Mouse (Mus musculus) stomach, embryonic 14.5 days (tissue): ENCODE measurements around the gene Cdh22. TPM values are rescaled to one million over a fixed set of nuclear protein-coding genes. Genes with fewer than 3 reads are reported as not detected.

Experiments used
- ATAC-seq: fragments of 200-750 bp; cut with Nextera tagmentation; 2 replicates; pipeline ENCODE4 v1.8.0; 2017; ENCODE audit warnings: low read depth, moderate TSS enrichment; ENCODE audit not compliant: insufficient number of reproducible peaks, insufficient read depth, low FRiP score
- H3K27ac ChIP-seq: fragments of 300-500 bp; sonication (generic); 2 replicates; pipeline ENCODE4 v1.5.1; 2014; ENCODE audit warnings: mild to moderate bottlenecking, low read length, moderate library complexity, mixed read lengths
- H3K27me3 ChIP-seq: fragments of 300-500 bp; sonication (generic); 2 replicates; pipeline ENCODE4 v1.6.1; 2014; ENCODE audit warnings: low read length, control low read depth, mixed read lengths; ENCODE audit not compliant: control insufficient read depth, insufficient read depth
- H3K36me3 ChIP-seq: fragments of 300-500 bp; sonication (generic); 2 replicates; pipeline ENCODE4 v1.6.1; 2014; ENCODE audit warnings: mild to moderate bottlenecking, control low read depth, low read length, moderate library complexity, mixed read lengths; ENCODE audit not compliant: control insufficient read depth, insufficient read depth
- H3K4me1 ChIP-seq: fragments of 300-500 bp; sonication (generic); 2 replicates; pipeline ENCODE4 v1.6.1; 2014; ENCODE audit warnings: low read length, control low read depth, mixed read lengths; ENCODE audit not compliant: control insufficient read depth, insufficient read depth
- H3K4me2 ChIP-seq: fragments of 300-500 bp; sonication (generic); replicated peaks from 2 replicates; pipeline ENCODE4 v1.6.1; 2014; ENCODE audit warnings: low read depth, low read length, control low read depth
- H3K4me3 ChIP-seq: fragments of 300-500 bp; sonication (generic); 2 replicates; pipeline ENCODE4 v1.5.1; 2014; ENCODE audit warnings: low read depth, low read length, control low read depth
- H3K9ac ChIP-seq: fragments of 300-500 bp; sonication (generic); replicated peaks from 2 replicates; pipeline ENCODE4 v1.6.1; 2014; ENCODE audit warnings: low read depth, mild to moderate bottlenecking, control low read depth, low read length, moderate library complexity, mixed read lengths
- H3K9me3 ChIP-seq: fragments of 300-500 bp; sonication (generic); 2 replicates; pipeline ENCODE4 v1.6.1; 2016; ENCODE audit warnings: low read depth, low read length, control low read depth; ENCODE audit not compliant: control insufficient read depth
- WGBS: fragments of 180-500 bp; shearing (Covaris S2); extraction: QIAGEN DNeasy Blood & Tissue Kit; methylation state at CpG from one replicate; pipeline ENCODE4 v1.1.7; 2014; 5-methylcytosine and 5-hydroxymethylcytosine counted together
- polyA plus RNA-seq: library from polyadenylated mRNA; unstranded; fragments of >200 nt; fragmentation: Nextera tagmentation; extraction: Ambion mirVana; gene quantifications from 2 replicates; pipeline ENCODE4 v1.2.1, GENCODE M21; 2014

Cdh22 gene
- polyA plus RNA-seq, 1 experiment from 2014 or later: 0.27 TPM

DNA sequence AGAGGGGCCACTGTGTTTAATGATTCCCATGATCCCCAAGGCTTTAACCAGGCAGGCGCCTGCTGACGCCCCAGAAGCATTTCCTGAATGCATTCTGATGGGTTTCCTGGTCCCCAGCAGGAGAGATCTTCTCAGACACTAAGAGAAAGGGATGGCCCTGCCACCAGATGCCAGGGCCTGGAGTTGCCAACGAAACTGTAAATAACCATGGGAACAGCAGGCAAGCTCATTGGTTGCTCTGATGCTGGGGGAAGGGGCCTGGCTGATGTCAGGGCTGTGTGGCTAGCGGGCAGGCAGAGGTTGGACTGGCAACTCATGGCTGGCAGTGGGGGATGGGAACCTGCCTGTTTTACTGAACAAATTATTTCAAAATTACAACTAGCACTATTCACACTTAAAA, 38.9 kb upstream of the Cdh22 start:
- Histone ChIP-seq H3K4me1 (no peaks in the 10 kb centered on the region), H3K4me2 (no peak overlapping the region), H3K36me3 (peaks cover 14% of the 10 kb centered on the region; the same call in 1 of the 2 replicates), H3K27me3 (no peaks in the 10 kb centered on the region), H3K4me3 (no peak overlapping the region), H3K27ac (no peak overlapping the region), H3K9ac (no peak overlapping the region), H3K9me3 (no peaks in the 10 kb centered on the region)
- no peak for ATAC-seq
- 40% methylated on average over 4 of the region's 4 CpGs for WGBS

DNA sequence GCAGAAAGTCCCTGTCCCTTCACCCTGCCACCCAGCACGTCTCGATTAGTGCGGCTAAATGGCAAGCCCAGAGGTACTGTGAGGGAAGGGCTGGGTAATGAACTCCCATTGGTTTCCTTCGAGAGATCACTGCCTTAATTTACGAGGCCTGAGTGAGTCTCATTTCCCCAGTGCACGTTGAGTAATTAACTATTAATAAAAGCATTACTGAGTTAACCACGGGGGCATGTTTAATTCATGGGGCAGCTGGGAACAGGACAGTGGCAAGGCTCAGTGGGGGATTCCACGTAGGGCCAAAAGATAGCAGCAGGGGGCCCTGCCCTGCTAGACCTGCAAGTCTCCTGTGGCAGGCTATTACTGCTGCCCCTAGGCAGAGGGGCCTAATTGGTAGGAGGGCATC, 36.7 kb upstream of the Cdh22 start:
- no peak overlapping the region for H3K27ac ChIP-seq
- no peak overlapping the region for H3K9ac ChIP-seq
- peaks cover 3% of the 10 kb centered on the region; the same call in 1 of the 2 replicates for H3K27me3 ChIP-seq
- no peaks in the 10 kb centered on the region for H3K36me3 ChIP-seq
- no peaks in the 10 kb centered on the region for H3K9me3 ChIP-seq
- H3K4me2 ChIP-seq: no peak overlapping the region
- no peaks in the 10 kb centered on the region for H3K4me1 ChIP-seq
- H3K4me3 ChIP-seq: no peak overlapping the region
- 22% methylated on average over 8 of the region's 8 CpGs for WGBS
- ATAC-seq: no peak

DNA sequence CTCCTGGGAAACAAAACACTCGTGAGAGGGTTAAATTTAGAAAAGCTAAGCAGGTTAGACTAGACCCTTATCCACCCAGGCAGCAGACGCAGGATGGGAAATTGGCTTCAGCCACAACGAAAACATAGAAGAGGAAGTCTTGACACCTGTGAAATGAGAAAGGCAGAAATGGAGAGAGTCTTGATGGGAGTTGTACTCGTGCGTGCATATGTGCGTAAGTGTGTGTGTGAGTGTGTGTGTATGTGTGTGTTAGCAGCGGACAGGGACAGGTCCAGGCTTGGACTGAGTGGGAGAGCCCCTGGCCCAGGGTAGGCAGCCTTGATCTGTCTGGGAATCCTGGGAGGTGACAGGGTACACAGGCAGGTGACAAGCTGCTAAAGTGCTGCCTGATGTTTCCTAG, 36.2 kb upstream of the Cdh22 start:
- Histone ChIP-seq H3K36me3 (no peaks in the 10 kb centered on the region), H3K4me2 (no peak overlapping the region), H3K4me3 (no peak overlapping the region), H3K9me3 (no peaks in the 10 kb centered on the region), H3K4me1 (no peaks in the 10 kb centered on the region), H3K27ac (no peak overlapping the region), H3K9ac (no peak overlapping the region), H3K27me3 (peaks cover 5% of the 10 kb centered on the region; the same call in 1 of the 2 replicates)
- WGBS: 43% methylated on average over 7 of the region's 7 CpGs
- no peak for ATAC-seq

DNA sequence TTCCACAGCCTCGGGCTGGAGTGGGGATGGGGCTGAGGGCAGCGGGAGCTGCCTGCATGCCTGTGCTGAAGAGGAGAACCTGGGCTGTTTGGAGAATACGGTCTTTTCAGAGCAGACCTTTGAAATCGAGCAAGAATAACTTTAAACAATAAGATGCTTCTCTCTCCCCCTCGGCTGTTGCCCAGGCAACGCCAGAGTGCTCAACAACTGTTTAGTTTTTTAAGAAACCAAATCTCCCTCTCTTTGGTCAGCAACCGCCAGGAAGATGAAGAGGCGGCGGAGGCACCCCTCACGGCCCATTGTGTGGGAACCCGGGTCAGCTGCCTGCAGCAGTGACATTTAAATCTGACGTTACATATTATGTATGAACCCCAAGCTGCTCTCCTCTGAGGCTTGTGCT, 32.1 kb upstream of the Cdh22 start:
- H3K4me2 ChIP-seq: no peak overlapping the region
- ATAC-seq: no peak
- WGBS: 13% methylated on average over 12 of the region's 12 CpGs
- no peaks in the 10 kb centered on the region for H3K9me3 ChIP-seq
- H3K36me3 ChIP-seq: no peaks in the 10 kb centered on the region
- H3K4me1 ChIP-seq: no peaks in the 10 kb centered on the region
- no peak overlapping the region for H3K4me3 ChIP-seq
- H3K9ac ChIP-seq: no peak overlapping the region
- H3K27ac ChIP-seq: no peak overlapping the region
- peaks cover 5% of the 10 kb centered on the region; the same call in 1 of the 2 replicates for H3K27me3 ChIP-seq

DNA sequence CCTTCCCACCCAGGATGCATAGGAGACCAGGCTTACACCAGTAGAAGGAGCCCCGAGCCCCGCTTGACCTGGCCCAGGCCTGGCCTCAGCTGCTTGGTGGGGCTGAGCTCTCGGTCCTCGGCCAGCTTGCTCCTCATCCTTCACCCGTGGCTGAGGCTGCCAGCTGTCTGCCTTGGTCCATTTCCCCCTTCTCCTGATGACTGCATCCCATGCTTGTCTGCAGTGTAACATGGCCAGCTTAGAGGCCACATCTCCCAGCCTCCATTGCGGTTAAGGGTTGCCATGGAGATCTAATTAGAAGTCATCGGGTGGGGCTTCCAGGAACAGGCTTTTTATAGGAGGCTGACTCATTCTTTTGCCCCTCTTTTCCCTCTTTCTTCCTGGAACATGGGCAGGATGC, 29.2 kb upstream of the Cdh22 start:
- H3K4me2 ChIP-seq: no peak overlapping the region
- H3K4me3 ChIP-seq: no peak overlapping the region
- H3K9ac ChIP-seq: no peak overlapping the region
- no peak overlapping the region for H3K27ac ChIP-seq
- H3K4me1 ChIP-seq: no peaks in the 10 kb centered on the region
- no peaks in the 10 kb centered on the region for H3K36me3 ChIP-seq
- no peak for ATAC-seq
- H3K27me3 ChIP-seq: peaks cover 5% of the 10 kb centered on the region; the same call in 1 of the 2 replicates
- no peaks in the 10 kb centered on the region for H3K9me3 ChIP-seq
- 65% methylated on average over 7 of the region's 7 CpGs for WGBS

DNA sequence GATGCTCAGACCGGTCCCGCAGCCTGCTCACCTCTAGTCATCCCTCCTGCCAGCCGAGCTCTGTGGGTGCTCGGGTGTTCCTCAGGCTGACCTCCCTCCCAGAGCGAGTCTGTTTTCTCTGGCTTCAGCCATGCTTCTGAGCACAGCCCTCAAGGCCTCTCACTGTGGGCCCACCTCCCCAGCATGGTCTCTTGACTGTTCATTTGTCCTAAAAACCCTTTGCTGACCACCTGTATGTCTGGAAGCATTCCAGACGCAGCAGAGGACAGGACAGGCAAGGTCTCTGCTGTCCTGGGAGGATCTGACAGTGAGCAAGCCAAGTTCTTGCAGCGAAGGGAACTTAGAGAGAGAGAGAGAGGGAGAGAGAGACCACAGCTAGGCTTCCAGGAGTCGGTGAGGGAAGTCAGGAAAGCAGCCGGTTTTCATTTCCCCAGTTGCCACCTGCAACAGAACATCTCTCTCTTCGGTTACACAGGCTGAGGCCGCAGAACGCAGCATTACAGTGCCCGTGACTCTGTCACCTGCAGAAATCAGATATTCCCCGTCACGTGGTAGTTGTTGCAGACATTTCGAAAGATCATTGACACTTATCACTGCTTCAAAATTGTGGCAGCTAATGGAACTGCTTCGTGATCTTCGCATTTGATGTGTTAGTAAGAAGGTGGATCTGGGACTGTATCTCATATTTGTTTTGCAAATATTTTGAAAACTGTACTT, 27.8 kb upstream of the Cdh22 start:
- Histone ChIP-seq H3K4me1 (no peaks in the 10 kb centered on the region), H3K27ac (no peak overlapping the region), H3K4me3 (no peak overlapping the region), H3K9me3 (no peaks in the 10 kb centered on the region), H3K9ac (no peak overlapping the region), H3K4me2 (no peak overlapping the region), H3K27me3 (peaks cover 5% of the 10 kb centered on the region; the same call in 1 of the 2 replicates), H3K36me3 (no peaks in the 10 kb centered on the region)
- ATAC-seq: no peak
- WGBS: 57% methylated on average over 18 of the region's 18 CpGs

DNA sequence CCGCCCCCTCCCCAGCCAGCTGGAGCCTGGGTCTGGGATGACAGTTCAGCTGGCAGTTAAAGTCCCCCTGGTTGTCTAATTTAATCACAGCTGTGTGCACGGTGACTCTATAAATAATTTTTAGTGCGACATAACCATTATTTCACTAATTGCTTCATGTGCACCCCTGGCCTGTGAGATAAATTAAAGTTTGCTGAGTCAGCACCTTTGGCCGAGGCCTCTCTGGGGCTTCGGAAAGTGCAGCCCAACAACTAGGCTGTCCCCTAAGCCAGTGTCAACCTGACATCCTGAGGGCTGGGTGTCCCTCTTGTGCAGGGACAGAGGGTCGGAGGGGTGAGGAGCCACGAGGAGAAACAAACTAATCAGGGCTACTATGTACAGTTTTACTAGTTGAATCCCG, 25.2 kb upstream of the Cdh22 start:
- no peak overlapping the region for H3K27ac ChIP-seq
- 0 out of 2 replicates have a peak, but pooled peaks cover 3% of the 10 kb centered on the region for H3K27me3 ChIP-seq
- ATAC-seq: no peak
- no peaks in the 10 kb centered on the region for H3K9me3 ChIP-seq
- H3K4me1 ChIP-seq: no peaks in the 10 kb centered on the region
- H3K9ac ChIP-seq: no peak overlapping the region
- 73% methylated on average over 8 of the region's 8 CpGs for WGBS
- no peak overlapping the region for H3K4me3 ChIP-seq
- no peak overlapping the region for H3K4me2 ChIP-seq
- no peaks in the 10 kb centered on the region for H3K36me3 ChIP-seq

DNA sequence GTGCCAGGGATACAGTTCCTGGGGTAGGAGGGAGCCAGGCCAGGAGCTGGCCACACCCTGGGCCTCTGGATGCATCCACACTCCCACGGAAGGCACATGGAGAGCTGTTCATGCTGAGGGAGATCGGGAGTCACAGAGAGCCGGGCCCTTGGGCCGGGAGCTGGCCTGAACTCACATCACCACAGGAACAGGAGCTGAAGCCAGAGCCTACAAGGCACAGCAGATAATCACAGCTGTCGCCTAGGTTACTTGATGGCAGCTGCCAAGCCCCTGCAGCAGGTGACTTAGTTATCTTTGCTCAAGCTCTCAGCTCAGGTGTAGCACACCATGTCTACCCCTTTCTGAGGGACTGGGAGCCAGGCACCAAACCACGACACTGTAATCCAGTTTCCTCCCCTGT, 23.7 kb upstream of the Cdh22 start:
- no peak overlapping the region for H3K4me2 ChIP-seq
- H3K27ac ChIP-seq: no peak overlapping the region
- H3K4me3 ChIP-seq: no peak overlapping the region
- no peaks in the 10 kb centered on the region for H3K36me3 ChIP-seq
- H3K9me3 ChIP-seq: no peaks in the 10 kb centered on the region
- H3K9ac ChIP-seq: no peak overlapping the region
- ATAC-seq: no peak
- H3K27me3 ChIP-seq: peaks cover 11% of the 10 kb centered on the region; the same call in 1 of the 2 replicates
- 75% methylated on average over 6 of the region's 6 CpGs for WGBS
- H3K4me1 ChIP-seq: no peaks in the 10 kb centered on the region
